Mouse (Mus musculus) lung, postnatal 36 days (tissue): ENCODE results near the gene Sytl3.
A peak's percentile ranks its signal among the peaks of the same experiment; 100 is the strongest.
"Not testable (repeated sequence)": the region's sequence is repeated elsewhere in the genome, so short reads cannot be mapped to it uniquely, and the experiment has no call there.

Source experiments
- DNase-seq: peaks from one replicate; pipeline ENCODE4 v3.0.0; 2022; ENCODE audit warnings: mixed read lengths

The Sytl3 gene

DNA sequence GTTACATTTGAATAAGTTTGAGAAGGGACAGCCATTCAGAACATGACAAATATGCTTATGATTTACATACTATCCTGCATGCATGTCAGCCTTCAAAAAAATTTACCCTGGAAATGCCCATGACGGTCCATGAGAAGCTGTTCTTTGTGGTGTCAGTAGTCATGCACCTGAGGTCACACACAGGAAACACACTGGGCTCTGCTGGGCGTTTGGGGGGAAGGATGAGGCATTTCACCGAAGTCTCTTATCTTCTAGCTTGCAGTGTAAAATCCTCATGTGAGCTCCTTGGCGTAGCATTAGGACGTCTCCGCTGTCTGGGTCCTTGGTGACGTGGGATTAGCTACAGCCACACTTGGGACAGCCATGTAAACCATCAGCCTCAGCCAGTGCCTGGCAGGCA, at the start of gene Sytl3:
Gene Sytl3 (plus strand): TSS at position 293 of the 400 bp plus-strand sequence.
- not testable (repeated sequence) for DNase-seq

DNA sequence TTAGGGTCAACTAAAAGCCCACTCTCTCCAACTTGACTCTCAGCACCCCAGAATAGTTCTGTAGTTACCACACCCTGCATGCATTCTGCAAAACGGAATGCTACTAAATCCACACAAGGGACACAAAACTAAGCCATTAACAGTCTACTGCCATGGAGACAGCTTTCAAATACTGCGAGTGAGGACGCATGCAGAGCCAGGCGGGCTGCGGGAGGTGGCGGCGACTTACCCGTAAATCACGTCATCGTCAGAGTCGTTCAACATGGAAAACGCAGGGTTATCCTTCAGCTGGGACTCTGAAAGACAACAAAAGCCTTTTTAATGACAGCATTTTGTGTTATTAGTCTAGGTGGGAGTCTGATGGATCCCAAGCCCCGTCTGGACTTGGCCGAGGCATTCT, 45.4 kb upstream of the Sytl3 start:
- not testable (repeated sequence) for DNase-seq

DNA sequence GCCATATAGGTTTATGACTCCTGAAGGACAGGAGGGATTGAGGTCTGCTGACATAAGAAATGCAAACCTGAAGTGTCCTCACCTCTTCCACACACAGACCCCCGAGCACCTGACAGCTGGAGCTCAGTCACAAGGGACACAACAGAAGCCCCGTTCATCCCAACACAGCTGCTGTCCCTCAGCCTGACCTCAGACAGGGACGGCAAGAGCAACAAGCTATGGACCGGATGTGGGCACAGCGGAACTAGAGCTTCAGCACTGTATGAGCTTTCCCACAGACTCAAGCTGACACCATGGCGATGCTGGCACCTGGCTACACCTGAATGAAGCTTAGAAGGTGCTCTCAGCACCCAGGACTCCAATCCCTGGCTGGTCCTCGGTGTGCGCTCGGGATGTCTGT, 44.6 kb upstream of the Sytl3 start:
- not testable (repeated sequence) for DNase-seq

DNA sequence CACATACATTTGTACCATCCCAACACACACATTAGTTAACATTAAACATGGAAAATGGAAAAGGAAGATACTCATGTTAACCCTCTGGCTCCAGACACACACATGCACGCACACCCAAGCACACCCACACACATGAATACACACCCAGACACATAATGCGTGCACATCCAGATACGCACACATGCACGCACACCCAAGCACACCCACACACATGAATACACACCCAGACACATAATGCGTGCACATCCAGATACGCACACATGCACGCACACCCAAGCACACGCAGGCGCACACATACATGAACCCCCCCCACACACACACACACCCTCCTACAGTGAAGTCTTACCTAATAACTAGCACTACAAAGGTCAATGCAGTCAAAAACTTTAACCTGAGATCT, 42.2 kb upstream of the Sytl3 start:
- DNase-seq = not testable (repeated sequence)

DNA sequence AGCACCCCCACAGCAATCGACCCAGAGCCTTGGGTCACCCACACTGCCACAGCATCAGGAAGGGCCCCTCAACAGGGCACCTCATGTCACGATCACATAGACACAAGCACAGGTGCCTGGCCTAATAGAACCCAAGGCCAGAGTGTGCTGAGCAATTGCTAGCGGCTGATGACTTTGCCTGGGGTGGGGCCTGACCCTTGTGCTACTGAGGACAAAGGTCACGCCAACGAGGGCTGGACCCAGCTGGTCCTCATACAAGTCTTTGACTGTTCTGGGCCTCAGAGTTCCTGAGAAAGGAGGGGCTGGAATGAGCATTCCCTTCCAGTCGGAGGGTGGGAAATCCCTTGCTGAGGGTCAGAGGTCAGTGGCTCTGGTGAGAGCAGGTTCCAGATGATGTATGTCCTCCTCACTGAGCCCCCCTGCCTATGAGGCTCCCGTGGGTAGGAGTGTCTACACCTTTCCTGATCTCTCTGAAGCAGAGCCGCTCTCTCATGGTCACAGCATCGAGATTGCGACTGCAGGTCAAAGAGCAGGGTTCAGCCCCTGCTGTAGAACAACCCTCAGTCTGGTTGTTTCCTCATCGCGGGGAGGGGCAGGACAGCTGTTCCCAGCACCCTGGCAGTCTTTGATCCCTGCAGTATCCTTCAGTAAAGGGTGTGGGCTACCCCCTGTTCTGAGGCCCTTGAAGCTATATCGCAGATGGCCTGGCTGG, 41.0 kb upstream of the Sytl3 start:
- DNase-seq = not testable (repeated sequence)

DNA sequence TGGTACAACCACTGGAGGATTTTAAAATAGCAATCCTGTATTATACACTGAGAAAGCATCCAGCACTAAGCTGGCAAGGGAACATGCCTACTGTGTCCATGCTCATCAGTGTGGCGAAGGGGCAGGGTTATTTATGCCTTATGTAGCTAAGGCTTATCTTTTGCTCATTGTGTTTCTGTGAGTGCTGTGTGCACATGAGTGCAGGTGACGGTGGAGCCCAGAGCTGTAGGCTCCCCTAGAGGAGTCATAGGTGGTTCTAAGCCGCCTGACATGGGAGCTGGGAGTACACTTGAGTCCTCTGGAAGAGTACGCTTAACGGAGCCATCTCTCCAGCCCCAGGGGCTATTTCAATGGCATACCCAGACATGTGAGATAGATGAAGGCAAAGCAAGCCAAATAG, 39.6 kb upstream of the Sytl3 start:
- DNase-seq = not testable (repeated sequence)

DNA sequence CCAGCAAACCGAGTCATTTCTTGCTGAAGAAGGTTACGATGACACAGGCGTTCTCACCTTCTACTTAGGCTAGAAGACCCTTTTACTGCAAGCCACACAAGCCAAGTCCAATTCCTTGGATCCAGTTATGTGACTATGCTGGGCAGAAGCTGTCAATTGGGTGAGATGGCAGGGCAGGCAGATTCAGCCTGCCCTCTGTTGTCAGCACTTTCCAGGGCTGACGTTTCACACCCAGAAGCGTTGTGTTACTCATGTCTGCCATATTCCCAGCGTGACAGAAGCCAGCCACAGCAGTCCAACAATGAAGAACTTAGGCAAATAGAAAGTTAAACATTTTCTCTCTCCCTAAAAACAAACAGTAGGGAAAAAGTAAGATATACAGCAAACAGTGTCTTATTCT, 38.9 kb upstream of the Sytl3 start:
- DNase-seq = not testable (repeated sequence)

DNA sequence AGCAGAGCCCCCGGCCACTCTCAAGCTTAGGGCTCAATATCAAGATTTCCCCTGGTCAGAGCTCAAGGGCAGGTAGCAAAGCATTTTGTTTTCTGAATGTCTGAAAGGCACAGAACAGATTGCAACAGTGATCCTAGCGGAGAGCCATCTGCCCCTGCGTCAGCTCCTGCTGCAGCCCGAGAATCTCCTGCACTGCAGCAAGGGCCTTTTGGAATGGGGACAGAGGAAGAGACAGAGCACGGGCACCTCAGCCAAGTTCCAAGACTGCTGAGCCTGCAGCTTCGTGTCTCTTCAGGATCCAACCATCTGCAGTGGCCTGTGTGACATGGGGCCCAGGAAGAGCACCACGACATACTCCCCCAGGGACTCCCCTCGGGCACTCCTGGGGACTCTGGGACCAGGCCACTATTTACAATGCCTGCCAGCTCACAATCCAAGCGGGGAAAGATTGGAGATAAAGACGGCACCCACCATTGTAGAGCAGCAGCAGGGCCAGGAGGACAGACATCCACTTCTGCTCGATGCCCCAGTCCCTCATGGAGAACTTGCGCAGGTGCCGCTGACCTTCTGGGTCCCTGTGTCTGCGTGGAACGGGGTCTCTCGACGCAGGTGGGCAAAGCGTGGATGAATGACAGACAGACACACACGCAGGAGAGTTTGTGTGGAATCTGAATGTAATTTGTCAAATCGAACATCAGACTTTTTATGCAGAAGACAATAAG, 38.0 kb upstream of the Sytl3 start:
- not testable (repeated sequence) for DNase-seq

DNA sequence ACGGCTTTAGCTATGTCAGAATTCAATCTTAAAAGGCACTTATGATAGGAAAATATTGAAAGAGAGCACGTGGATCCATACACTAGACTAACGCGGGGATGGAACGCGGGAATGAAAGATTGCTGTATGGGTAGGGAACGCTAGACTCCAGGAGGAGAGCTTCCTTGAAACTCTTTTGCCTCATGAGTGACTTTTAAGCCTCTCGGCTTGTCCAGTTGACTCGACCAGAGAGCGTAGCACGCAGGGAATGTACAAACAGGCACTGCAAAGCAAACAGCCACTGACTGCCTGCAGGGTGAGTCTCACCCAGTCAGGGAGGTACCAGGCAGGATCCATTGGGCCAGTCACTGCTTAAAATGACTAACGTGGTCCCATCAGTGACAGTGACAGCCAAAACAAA, 36.9 kb upstream of the Sytl3 start:
- peak; percentile 30 for DNase-seq

DNA sequence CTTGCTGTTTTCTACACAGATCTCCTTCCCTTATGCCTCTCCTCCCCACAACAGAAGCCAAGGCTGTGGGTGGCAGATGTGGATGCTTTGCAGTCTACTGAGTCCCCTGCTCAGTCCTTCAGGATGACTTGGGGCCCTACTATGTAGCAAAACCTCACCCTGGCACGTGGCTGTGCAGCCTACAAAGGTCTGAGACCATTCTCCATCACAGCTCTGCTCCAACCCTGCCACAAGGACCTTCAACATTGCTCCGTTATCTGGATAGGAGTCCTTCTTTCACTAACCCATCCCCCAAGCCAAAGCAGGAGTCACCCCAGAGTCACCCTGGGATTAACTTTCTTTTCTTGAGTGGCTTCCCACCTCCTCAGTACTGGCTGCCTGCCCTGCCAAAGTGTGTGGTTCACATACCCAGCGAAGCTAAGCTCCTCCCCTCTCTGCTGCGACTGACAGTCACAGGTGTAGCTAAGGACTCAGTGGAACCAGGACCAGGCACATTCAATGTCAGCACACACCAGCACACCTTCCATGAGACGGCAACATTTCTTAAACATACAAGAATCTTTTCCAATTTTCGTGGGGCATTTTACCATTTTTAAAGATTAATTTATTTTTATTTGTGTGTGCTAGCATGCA, 33.9 kb upstream of the Sytl3 start:
- not testable (repeated sequence) for DNase-seq

DNA sequence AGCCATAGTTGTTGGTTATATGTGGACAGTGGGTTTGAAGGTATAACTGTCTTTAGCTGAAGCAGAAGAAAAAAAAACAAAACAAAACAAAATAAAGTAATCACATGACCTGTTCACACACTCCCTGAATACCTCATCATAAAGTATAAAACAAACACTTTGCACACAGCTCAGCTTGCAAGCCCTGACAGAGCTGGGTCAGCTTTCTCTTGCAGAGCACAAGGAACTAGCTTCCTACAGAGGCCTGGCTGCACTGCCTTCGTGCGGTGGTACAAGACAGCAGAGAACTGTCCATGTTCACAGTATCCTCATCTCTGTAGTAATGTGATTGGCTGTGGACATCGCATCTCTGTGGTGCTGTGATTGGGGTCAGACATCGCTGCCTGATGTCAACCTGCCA, 28.5 kb upstream of the Sytl3 start:
- DNase-seq = not testable (repeated sequence)

DNA sequence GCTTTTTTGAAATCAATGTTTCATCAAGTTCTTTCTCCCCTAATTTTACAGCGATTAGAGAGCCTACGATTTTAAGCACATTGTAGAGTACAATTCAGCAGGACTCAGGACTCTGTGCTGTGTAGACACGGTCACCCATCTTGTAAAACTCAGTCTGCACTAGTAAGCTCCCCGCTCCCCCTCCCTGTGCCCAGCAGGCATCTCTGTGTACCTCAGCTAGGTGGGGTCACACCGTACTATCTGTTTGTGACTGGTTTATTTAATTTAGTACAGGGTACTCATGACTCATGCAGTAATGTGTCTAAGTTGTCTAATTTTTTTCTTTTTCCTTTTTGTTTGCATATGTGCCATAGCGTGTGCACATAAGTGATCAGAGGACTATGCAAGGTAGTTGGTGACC, 26.0 kb upstream of the Sytl3 start:
- DNase-seq = not testable (repeated sequence)

DNA sequence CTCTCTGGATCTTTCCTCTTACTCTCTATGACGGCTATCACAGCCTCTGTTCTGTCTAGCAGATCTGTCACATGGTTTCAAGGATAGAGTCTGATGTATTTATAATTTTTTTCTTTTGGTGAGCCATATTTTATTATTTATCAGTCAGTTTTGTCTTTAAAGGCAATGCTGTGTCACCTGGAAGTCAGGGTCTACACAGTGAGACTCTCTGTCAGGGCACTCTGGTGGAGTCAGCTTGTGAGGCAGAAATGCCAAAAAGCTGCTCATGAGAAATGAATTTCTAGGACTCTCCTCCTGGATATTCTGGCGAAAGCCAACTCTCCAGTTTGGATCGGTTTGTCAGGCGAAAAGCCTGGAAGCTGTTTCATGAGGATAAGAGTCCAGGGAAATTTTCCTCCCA, 23.1 kb upstream of the Sytl3 start:
- not testable (repeated sequence) for DNase-seq

DNA sequence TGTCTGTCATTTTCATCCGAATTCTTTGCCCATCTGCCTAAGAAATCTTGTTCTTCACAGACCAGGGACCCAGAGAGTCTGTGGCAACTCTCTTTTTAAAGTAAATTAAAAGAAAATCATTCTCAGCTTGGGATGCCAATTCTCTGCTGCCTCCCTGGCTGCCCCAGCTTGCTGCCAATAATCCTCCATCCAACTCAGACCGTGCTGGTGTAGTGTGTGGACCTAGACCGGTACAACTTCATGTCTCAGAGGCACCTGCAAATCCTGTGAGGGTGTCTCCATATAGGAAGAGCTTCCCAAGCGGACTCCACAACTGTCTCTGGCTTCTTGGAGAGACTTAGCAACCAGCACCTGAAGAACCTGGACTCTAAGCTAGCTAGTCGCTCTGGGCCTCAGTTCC, 22.0 kb upstream of the Sytl3 start:
- DNase-seq = no peak

DNA sequence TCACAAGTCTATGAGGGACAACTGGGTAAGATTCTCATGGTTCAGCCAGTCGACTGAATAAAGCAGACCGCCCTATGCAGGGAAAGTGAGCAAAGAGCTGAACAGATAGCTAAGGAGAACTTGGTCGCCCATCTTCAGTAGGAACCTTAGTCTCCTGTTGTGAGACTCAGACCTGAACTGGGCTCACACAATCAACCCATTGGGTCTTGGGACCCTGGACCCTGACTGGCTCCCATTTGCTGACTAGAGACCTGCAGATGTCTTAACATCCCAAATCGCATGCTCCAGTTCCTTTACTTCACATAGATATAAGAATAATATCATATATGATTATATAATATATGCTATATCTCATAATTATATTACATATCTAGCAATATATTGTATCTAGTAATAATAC, 21.5 kb upstream of the Sytl3 start:
- not testable (repeated sequence) for DNase-seq

DNA sequence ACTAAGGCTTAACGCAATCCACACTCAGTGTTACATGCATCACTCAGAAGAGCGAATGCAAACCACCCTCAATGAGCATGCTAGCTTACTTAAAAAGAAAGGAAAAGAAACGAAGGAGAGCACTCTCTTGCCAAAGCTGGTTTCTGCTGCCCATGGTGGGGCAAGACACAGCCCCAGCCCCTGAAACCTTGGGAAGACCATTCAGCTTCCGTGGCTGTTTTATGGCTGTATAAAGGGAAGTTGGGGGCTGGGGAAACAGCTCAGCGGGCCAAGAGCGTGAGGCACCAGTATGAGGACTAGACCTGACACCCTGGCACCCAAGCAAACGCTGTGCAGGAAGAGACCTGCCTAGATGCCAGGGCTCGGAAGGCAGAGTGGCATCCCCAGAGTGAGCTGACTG, 20.4 kb upstream of the Sytl3 start:
- not testable (repeated sequence) for DNase-seq

DNA sequence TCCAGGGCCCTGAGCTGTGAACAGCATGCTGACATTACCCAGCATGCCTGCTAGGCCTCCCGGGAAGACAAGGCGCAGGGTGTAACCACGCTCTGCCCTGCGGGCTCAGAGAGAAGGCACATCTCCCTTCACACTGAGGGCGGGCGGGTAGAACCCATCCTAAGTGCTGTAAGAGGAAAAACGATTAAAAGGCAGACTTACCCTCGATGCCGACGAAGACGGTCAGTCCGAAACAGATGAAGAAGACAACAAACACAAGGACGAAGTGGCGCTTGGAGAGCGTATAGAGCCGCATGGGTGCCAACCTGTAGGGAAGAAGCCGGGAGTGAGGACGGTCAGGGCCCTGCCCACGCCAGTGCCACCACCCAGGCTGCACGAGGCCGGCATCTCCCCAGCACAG, 19.4 kb upstream of the Sytl3 start:
- DNase-seq = not testable (repeated sequence)

DNA sequence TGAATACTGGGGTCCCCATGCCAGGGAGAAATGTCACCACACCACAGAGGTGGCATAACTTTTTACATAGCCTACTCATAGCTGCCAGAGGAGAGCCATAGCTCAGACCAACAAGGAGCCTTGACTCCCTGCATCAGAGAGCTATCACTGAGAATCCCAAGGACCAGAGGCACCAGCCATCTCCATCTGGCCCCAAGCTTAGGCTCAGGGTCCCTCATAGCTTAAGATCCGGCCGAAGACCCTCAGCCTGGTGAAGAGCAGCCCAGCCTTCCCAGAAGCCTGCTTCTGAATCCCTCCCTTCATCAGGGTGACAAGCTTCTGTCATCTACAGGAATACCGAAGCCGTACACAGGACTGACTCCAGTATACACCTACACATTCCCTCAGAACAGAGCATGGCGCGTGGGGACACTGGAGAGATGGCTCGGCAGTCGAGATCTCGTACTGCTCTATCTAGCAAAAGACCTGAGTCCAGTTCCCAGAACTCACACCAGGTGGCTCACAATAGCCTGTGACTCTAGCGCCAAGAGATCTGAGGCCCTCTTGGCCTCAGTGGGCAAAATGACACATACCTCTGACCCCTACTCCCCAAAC, 18.8 kb upstream of the Sytl3 start:
- not testable (repeated sequence) for DNase-seq

DNA sequence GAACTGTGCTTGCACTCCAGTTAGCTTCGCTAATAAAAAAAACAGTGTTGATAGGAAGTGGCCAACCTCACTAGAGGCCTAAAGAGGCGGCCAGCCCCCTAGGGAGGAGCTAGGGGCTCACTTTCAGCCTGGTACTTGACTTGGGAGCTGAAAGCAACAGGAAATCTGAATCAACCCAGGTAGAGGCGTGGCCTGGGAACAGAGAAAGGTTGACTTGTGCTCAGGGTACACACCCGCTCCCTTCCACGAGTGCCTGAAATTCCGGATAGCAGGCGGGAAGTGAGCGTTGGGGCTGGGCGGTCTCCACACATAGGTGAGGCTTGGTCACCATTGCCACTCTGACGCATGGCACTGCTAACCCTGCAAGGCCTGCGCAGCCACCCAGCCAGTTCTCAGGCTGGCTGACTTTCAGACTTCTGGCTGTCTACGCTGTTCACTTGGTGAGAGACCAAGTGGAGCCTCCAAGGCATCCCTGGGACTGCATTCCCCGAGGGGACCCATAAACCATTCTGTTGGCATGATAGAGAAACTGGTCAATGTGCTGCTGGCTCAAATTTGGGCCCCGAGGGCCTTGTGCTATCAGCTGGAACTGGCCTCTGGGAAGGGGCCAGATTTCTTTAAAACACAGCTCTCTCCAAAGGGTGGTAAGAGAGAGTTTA, 18.0 kb upstream of the Sytl3 start:
- DNase-seq = peak; percentile 88

DNA sequence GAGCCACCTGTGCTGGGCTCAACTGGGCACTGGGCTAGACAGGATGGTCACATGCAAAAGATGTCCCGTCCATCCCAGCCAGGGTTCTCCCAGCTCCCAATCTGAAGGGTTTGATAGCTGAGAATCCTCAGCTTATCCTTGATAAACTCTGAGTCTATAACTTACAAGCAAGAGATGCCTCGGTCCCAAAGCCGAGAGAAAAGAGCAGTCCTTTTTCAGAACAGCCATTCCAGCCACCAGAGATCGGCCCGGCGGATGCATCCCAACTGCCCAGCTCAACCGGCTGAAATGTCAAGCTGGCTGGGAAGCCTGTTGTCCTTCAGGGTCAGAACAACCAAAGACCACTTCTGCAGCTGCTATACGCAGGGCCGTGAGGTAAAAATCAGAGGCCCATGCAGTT, 14.7 kb upstream of the Sytl3 start:
- not testable (repeated sequence) for DNase-seq

DNA sequence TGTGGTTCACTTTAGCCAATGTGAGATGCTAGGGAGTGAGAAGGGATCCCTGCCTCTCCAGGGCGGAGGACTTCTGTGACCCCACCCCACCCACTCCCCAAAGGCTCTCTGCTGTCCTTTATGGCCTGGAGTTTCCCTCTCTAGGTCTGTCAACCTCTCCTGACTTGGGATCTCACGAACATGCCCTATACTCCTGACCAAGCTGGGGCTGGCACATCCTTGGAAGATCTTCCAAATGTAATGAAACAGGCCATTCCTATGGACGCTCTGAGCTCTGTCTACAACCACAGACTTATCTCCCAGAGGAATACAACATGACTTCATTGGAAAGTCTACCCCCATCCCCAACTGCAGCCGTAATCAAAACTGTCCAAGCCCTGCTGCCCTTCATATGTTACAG, 14.2 kb upstream of the Sytl3 start:
- DNase-seq = not testable (repeated sequence)

DNA sequence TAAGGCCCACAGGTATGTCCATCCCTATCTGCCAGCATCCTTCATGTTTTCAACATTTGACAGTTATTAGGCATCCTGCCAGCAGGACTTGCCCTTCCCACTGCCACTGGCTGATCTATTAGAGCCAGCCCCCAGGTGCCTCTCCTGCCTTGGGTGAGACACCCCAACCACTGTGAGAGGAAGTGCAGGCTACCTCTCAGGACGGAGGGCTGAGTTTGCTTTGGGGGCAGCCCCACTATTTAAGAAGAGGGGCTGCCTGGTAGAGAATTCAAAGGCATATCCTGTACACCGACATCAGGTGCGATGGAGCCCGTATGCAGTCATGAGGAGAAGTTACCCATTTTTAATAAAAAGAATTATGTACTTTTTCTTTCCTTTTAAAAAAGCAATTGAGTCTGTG, 13.2 kb upstream of the Sytl3 start:
- DNase-seq = not testable (repeated sequence)

DNA sequence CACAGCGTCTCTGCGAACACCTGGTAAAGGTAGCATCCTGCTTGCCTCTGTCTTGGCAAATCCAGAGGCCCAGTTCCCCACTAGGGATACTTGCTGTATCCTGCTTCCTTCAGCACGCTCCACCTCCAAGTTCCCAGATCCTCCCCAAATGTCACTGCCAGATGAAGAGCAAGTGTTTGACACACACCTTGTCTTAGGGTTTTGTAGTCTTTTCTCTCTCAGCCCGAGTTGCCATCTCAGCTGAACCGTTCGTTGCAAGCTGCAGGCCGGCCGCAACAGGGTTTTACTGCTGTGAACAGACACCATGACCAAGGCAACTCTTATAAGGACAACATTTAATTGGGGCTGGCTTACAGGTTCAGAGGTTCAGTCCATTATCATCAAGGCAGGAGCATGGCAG, 12.1 kb upstream of the Sytl3 start:
- DNase-seq = not testable (repeated sequence)
